Mouse (Mus musculus) adrenal gland, postnatal 36 days (tissue): ENCODE measurements at regions not wholly inside any gene's neighbourhood (a gene's known extent, or its start where the extent isn't known, plus 50 kb on each side); places are given as distances from the start of the nearest gene placed in this dataset.

ENCODE experiments used
- DNase-seq, 2 experiments: peaks; one replicate each; pipeline ENCODE4 v3.0.0; 2021; ENCODE audit warnings: mixed read lengths in 1 of 2

GRCm38 (mm10) chr14:64511300-64511699 lies 407.2 kb downstream of the Prss52 start:
- peak; percentile 10 to 12 for DNase-seq

- peak; percentile 3 to 28 for DNase-seq
Observed at GRCm38 (mm10) chr14:64512726-64513125, 408.6 kb downstream of the Prss52 start.

DNA sequence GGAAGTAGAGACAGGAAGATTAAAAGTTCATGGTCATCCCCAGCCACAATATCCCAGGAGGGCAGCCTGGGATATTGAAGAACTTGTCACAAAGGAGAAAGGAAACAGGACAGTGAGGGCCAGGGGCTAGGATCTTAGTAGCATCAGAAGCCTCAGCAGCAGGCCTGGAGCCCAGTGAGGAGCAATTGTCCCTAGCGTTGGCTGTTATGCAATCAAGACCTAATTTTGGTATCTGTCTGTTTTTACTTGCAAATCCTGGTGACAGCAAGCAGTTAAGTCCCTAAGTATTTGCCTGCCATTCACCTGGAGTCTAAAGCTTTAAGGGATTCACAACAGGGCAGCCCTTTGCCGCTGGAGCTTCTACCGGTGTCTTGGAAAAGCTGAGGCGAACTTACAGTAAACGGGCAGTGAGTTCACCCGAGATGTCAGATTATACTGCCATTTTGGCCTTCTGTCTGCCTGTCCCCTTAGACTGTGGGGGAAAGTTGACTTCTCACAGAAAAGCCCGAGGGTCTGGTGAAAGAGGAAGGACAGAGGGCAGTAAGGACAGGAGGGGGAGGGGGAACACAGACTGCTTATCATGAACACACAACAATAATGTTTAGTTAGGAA lies 413.6 kb downstream of the Prss52 start:
- DNase-seq: no peak

- DNase-seq: no peak
Observed at GRCm38 (mm10) chr14:64524641-64525040, 420.6 kb downstream of the Prss52 start.

DNA sequence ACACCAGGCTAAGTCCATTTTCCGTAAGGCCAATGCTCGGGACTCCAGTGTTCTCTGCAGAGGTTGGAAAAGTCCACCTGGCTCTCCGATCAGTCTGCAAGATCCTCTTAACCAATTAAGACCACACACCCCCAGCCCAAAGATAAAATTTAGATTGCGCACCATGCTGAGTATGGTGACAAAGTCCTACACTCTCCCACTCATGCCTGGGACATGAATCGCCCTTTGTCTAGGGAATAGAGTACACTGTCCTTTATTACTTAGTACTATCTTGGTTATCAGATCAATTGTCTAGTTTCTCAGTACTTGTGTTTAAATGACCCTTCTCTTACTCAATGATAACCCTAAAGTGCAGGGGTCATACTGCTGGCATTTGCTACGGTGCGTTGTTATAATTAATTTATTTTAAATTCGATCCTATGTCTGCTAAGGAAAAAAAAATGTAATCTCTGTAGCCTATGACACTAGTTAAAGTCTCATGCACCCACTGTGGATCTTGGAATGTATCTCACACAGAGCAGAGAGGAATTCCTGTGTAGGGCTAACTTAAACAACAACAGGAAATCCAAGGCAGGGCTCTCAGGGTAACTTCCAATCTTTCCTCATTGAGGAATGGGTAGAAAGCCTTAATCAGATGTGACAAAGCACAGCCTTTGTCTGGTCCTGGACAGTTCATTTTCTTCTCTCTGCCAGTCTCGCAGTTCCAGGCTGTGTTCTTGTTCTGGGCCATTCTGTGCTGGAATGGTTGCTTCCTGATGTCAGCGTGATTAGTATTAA lies 421.4 kb downstream of the Prss52 start:
- DNase-seq: no peak

GRCm38 (mm10) chr14:64530541-64530940 lies 426.5 kb downstream of the Prss52 start:
- DNase-seq: no peak

DNA sequence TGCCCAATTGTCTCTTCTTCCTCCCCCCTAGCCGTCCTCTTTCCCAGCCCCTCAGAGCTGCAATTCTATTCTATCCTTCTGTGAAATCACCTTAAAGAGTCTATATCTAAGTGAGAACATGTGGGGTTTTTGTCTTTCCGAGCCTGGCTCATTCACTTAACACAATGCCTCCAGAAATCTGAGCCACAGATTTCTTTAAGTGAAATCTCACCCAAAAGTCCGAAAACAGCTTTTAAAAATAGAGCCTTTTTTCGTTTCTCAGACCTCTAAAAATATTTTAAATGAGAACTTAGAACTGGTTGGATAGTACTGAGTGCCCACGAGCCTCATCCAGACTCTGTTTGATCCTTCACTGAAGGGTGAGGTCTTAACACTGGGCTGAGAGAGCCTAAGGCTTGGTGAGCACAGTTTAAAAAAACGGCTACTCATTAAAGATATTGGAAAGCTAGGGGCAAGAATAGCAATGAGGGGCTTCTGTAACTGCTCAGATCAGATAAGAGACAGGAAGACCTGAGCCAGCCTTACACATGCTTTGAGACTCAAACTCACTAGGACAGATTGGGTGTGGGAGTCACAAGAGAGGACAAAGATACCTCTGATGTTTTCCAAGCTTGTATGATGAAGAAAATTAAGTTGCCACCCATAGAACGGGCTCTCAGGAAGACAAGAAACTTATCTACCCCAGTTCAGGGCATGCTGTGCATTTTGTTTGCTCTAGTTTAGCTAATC lies 427.3 kb downstream of the Prss52 start:
- no peak for DNase-seq

DNA sequence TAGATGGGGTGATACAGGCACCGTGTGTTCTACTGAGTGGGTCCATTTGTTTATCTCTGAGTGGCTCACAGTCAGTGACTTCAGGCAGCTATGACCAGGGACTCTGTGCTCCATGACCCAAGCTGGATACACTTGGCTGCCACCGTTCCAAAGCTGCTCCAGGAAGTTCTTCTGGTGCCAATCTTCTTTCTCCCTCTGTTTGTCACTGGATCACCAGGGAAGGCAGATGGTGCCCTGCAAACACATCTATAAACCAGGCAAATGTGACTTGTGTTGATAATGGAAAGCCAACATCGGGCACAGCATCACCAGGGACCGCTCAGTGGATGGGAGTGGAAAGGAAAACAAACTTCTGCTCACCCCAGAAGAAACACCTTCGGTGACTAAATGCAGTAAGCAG lies 428.3 kb downstream of the Prss52 start:
- no peak for DNase-seq

- no peak for DNase-seq
Observed at GRCm38 (mm10) chr14:64533591-64534151, 429.6 kb downstream of the Prss52 start.

DNA sequence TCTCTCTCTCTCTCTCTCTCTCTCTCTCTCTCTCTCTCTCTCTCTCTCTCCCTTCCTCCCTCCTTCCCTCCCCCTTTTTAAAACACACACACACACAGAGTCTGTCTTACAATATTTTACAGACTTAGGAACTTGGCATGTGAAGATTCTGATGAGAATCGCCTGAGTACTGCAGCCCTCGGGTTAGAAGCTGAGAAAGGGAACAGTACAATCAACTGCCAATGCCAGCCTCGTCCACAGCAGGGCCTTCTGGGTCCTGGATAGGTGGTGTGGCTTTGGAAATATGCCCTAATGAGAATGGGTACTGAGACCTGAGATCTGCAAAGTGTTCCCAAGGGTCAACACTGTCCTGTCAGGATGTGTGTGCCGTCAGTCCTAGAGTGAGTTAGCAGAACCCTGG lies 430.1 kb downstream of the Prss52 start:
- no peak for DNase-seq

DNA sequence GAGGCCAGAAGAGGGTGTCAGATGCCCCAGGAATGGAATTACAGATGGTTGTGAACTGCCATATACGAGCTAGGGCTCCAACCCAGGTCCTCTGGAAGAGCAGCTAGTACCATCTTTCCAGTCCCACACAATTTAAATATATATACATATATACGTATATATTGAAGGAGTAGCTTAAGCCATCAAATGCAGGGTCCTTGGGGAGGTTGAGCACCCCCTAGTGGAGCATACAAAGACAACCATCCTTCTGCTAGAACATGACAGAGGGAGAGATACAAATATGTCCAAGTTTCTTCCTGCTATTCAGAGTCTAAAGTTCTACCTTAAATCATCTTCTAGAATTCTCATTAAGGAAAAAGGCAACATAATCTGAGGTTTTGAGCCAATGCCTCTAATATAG lies 435.4 kb downstream of the Prss52 start:
- DNase-seq: no peak

DNA sequence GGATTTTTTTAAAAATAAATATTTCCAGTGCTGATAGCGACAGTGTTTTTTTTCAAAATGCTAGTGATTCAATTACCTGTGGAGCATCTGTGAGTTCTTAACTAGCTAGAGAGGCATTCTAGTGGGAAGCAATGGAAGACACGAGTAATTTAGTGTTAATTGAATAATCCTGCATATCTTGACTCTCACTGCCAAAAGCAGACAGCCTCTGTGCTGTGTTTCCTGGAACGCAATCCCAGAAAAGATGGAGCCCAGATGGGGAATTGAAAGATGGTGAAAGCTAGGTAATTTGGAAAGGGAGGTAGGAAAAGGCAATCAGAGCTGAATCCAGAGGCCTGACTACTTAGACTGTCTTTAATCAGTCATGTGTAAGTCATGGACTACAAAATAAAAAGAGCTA lies 441.0 kb downstream of the Prss52 start:
- no peak for DNase-seq

GRCm38 (mm10) chr14:64546787-64547186 lies 442.7 kb downstream of the Prss52 start:
- DNase-seq: peak; percentile 75 to 83

DNA sequence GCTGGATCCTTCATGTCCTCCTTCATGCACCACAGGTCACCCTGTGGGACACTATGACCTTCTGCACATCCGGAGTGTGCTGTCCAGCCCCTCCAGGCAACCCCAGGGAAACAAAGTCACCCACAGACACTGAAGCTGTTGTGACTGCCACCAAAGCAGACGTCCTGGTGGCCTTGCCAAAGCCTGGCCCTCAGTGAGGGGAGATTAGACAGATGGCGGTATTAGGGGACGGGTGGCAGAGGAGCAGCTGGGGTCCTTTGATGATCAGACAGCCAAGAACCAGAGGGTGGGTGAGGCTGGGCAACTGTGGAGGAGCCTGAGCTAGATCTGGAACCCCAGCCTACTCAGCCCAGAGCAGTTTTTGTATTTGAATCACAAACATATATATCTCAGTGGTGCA lies 448.9 kb downstream of the Prss52 start:
- DNase-seq: no peak

GRCm38 (mm10) chr14:64556042-64556441 lies 452.0 kb downstream of the Prss52 start:
- no peak for DNase-seq

DNA sequence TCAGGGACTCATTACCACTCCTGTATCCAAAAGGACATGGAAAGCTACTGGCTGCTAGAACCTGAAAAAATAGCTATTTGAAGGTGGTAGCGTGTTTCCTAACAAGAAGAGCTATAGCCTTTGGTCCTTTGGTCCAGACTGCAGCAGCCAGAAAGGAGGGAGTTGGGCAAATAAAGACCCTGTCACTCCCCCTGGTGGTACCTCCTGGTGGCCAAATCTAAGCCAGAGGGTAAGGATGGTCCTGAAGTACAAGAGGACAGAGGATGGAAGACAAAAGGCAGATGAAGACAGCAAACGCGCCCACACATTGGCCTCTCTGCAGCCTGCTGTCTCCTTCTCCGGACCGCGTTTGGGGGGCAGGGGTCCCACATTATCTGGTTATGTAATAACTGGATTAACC lies 453.4 kb downstream of the Prss52 start:
- no peak for DNase-seq

DNA sequence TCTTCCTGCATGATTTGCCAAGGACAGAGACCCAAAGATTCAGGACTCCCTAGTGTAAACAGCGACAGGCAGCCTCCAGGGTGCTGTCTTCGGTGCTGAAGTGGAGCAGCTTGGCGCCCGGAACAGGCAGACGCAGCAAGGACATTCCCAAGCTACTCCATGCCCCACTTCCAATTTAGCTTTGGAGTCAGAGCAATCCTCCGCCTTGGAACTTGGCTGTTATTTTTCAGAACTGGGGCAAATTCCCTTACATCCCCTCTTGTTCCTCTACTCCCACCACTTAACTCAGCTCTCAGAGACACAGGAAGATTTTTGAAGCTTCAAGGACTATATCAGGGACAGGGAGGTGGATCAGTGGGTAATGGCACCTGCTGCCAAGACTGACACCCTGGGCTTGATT lies 464.6 kb downstream of the Prss52 start:
- peak; percentile 61 to 68 for DNase-seq

DNA sequence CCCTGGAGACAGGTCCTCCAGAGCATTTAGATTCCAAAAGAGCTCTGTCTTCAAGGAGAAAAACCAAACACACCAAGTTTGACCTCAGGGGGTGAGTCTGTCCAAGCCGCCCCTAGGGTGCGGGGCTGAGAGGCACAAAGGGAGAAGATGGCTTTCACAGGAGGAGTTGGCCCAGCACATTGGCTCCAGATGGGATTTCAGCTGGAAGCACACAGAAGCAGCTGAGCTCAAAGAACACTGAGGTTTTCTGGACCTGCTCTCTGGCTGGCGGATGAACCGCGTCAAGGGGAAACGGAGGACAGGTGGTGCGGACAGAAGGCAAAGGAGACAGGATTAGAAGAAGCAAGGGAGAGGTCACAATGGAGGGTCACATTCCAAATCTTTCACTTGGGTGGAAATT lies 466.9 kb downstream of the Prss52 start:
- DNase-seq: no peak

DNA sequence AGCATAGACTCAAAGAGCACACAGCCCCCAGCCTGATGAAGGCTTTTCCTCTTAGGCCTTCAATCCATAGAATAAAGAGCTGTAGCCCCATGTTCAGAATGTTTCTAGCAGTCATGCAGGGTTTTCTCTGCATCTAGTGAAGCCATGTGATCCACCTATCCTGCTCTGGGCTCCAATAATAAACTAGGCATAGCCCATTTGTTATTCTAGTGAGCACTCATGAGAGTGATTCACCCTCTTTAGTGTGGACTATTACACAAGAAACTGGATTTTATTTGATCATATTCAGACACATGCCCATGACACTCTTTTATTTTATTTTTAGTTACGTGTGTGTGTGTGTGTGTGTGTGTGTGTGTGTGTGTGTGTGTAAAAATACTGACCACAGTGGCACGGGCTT lies 468.7 kb downstream of the Prss52 start:
- DNase-seq: no peak

DNA sequence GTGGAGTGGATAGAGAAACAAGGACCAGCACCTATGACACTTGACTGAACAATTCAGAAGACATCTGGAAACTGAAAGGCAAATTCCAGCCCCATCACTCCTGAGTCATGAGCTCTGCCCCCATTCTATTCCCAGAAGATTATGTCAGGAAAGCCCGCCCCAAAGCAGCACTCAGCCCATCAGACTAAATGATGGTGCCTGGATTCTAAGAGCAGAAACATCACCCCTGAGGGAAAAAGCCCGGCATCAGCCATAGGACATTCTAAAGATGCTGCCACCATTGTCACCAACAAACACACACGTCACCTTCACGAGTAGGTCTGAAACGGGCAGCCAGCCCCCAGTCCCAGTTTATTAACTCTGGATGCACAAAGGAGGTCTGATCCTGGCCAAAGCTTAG lies 469.7 kb downstream of the Prss52 start:
- DNase-seq: no peak

DNA sequence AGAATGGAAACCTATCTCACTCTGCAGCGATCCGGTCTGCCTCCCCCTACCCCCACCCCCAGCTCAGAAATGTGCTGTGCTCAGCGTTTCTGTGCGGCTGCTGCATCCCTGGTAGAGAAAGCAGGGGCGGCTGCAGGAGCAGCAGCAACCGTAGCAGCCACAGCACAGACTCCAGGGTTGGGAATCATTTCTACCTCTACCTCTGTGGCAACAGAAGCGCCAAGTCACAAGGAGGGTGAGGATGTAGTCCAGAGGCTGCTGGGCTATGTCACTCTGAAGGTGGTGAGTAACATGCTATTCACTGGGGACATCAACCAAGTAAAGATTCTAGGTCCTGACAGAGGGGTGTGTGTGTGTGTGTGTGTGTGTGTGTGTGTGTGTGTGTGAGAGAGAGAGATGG lies 470.2 kb downstream of the Prss52 start:
- DNase-seq: no peak

GRCm38 (mm10) chr14:64574773-64575172 lies 470.7 kb downstream of the Prss52 start:
- DNase-seq: no peak

DNA sequence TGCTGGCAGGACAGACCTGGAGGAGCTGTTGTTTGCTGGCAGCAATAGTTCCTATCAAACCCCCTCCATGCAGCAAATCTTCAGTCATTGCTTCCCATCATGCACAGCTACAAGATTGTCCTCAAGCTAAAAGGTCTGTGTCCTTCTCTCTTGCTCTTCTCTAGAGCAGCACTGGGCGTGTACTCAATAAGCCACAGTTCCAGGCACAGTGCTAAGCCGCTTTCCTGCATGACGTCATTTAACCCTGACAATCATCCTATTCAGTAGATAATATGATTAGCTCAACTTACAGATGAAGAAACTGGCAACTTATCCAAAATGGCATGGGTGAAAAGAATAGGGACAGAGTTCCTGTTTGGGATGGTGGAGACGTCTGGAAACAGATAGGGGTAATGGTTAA lies 471.9 kb downstream of the Prss52 start:
- no peak for DNase-seq
